8 mouse cellular contexts compared by ENCODE assay signal in genomic region chr3:145937505-145938404, GRCm38 (mm10). TPM values are rescaled to one million over a fixed set of nuclear protein-coding genes. Genes with fewer than 3 reads are reported as not detected.
DNase-seq lines count a peak whose midpoint lies in the region; ATAC-seq lines count a peak whose summit lies in the region.

2410004B18Rik (plus strand) TSS chr3:145938014.

- H3K27ac ChIP-seq in hindbrain, embryonic 13.5 days = peak within 1 kb of the TSS; percentile 84

- H3K9me3 ChIP-seq in hindbrain, embryonic 13.5 days = no peaks in the 10 kb centered on the region

- peaks cover 39% of the 10 kb centered on the region for H3K4me1 ChIP-seq in hindbrain, embryonic 13.5 days (replicated peaks)

- H3K27me3 ChIP-seq in hindbrain, embryonic 13.5 days = no peaks in the 10 kb centered on the region

- peak within 1 kb of the TSS; percentile 96 for H3K9ac ChIP-seq in hindbrain, embryonic 13.5 days

- H3K4me3 ChIP-seq in hindbrain, embryonic 13.5 days = peak within 1 kb of the TSS; percentile 99

- ATAC-seq in hindbrain, embryonic 13.5 days (ENCODE audit: low FRiP score) = peak; percentile 94

- peaks cover 24% of the 10 kb centered on the region for H3K36me3 ChIP-seq in hindbrain, embryonic 13.5 days

- peak within 1 kb of the TSS; percentile 84 for H3K4me2 ChIP-seq in hindbrain, embryonic 13.5 days

- peak; percentile 90 for DNase-seq in R1 (ENCODE audit: low read depth, low spot score)
- DNase-seq in cerebellum, postnatal 14 days = peak; percentile 96
- peak; percentile 81 to 84 for DNase-seq in frontal cortex, postnatal 14 days (ENCODE audit: low spot score in 2 of 2)
- peak; percentile 86 to 96 for DNase-seq in layer of hippocampus, postnatal 25 days (ENCODE audit: extremely low spot score in 1 of 2, low spot score in 1 of 2)
- peak; percentile 93 for DNase-seq in lung, postnatal 14 days
- DNase-seq in ovary, postnatal 36 days (ENCODE audit: low spot score) = peak; percentile 90
- peak; percentile 93 for DNase-seq in thymus, postnatal 14 days

- WGBS in hindbrain, embryonic 13.5 days = 1% methylated on average over 64 of the region's 70 CpGs

RNA-seq across cellular contexts. Expression of gene 2410004B18Rik, which starts in this region (rescaled TPM):
- polyA plus RNA-seq in hindbrain, embryonic 13.5 days (2015; fragmentation: Nextera tagmentation; extraction: Ambion mirVana) = 73.2 and 74.1 TPM in 2 replicates
- 10 to 100 TPM; 36.5 to 37.4 TPM for total RNA-seq in layer of hippocampus, postnatal 25 days (2021)

Comparison
In these comparisons a context has a peak if more than half of its experiments do, and no peak if none do; other contexts are left out.
1. Peak in every context shown above with its lines: DNase-seq, ATAC-seq, H3K4me3 ChIP-seq and H3K27ac ChIP-seq.